10 mouse cellular contexts compared by ENCODE assay signal in the genomic region with DNA sequence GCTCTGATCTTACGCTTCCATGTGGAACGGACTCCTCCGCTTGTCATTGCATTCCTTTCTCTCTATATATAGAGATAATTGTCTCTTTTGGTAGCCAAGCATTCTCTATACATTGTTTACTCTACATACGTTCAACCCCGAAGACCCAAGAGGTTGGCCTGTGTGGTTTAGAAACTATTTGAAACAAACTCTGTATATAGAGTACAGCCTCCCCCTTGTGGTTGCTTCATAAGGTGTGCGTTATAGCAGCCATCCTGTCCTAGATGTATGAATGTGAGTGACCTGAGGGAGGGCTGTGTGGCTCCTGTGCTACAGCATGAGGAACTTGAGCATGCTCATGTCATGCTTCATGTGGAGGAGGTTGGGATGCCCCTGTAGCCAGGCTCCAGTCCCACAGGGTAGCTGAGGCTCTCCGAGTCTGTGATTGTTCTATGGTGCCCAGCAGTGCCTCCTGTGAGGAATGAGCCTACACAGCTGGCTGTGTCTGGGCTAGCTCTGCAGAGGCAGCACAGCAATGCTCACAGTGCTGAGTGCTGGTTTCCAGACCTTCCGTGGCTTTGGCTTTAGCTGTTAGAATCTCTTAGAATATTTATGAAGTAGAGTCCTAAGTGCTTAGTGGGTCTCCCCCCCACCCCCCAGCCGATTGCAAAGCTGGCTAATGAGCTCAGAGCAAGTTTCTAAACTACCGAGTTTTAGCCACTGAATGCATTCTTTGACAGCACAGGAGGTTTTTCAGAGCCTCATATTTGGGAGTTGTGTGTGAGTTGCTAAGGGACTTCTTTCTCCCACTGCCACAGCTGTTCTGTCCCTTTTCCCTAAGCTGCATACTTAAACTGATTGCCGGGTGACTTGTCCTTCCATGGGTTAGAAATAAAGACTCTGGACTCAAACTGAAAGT.
DNase-seq lines count a peak whose midpoint lies in the region; ATAC-seq and TF ChIP-seq lines count a peak whose summit lies in the region.
"Had no signal": no experiment of that assay in that cellular context is flagged by ENCODE, and none has a peak within 500 bp of the region (broad histone marks: within the 10 kb centered on the region; RNA-seq: fewer than 3 reads in every experiment).

No protein-coding gene starts in this region.

- H3K27me3 ChIP-seq in hindbrain, embryonic 16.5 days (replicated peaks; ENCODE audit: control insufficient read depth, insufficient read depth, low read length), result no peaks in the 10 kb centered on the region
- H3K27me3 ChIP-seq: limb, embryonic 15.5 days had no signal

- no peak overlapping the region for H3K4me3 ChIP-seq in hindbrain, embryonic 16.5 days (ENCODE audit: low read length)
- no peak overlapping the region for H3K4me3 ChIP-seq in olfactory bulb, adult 2 months (ENCODE audit: insufficient read depth, low read depth, low read length)
- H3K4me3 ChIP-seq: limb, embryonic 15.5 days had no signal

- WGBS in hindbrain, embryonic 16.5 days, result 66% methylated on average over 11 of the region's 11 CpGs
- 38% methylated on average over 11 of the region's 11 CpGs for WGBS in olfactory bulb, adult 2 months

- H3K9ac ChIP-seq in hindbrain, embryonic 16.5 days (ENCODE audit: low read depth, low read length), result no peak overlapping the region
- H3K9ac ChIP-seq: limb, embryonic 15.5 days had no signal

- peaks cover 18% of the 10 kb centered on the region for H3K36me3 ChIP-seq in hindbrain, embryonic 16.5 days (ENCODE audit: control insufficient read depth, insufficient read depth, low read length)

- no peak for TF ChIP-seq POLR2A in olfactory bulb, adult 2 months (IDR thresholded peaks at IDR 0.05; ENCODE audit: insufficient read depth, low read depth, low read length)

- H3K4me2 ChIP-seq in hindbrain, embryonic 16.5 days (ENCODE audit: low read length), result no peak overlapping the region
- H3K4me2 ChIP-seq: limb, embryonic 15.5 days had no signal

- H3K9me3 ChIP-seq in hindbrain, embryonic 16.5 days (ENCODE audit: control insufficient read depth, low read length), result no peaks in the 10 kb centered on the region
- H3K9me3 ChIP-seq: limb, embryonic 15.5 days had no signal

- DNase-seq in embryo, embryonic 10.5 days (ENCODE audit: low spot score), result peak; percentile 27
- DNase-seq in embryo, embryonic 10 days (ENCODE audit: low spot score), result no peak
- DNase-seq in lung, postnatal 36 days, result peak; percentile 23
- no peak for DNase-seq in lung, postnatal 10 days
- no peak for DNase-seq in cerebellum, postnatal 25 days
- DNase-seq in left cerebral cortex, adult 8-10 months (ENCODE audit: low spot score in 2 of 2), result no peak
- DNase-seq: adrenal gland, adult 2 months had no signal

- peak; percentile 74 for ATAC-seq in hindbrain, embryonic 16.5 days

- no peak for TF ChIP-seq CTCF in olfactory bulb, adult 2 months (IDR thresholded peaks at IDR 0.05; ENCODE audit: insufficient read depth, low read depth, low read length)

- peak overlapping the region; percentile 74; the same call in 1 of the 2 replicates for H3K27ac ChIP-seq in hindbrain, embryonic 16.5 days (ENCODE audit: low read depth, low read length)
- peak overlapping the region; percentile 45; the same call in 1 of the 2 replicates for H3K27ac ChIP-seq in olfactory bulb, adult 2 months (ENCODE audit: insufficient read depth, low read depth, low read length)

- peaks cover 12% of the 10 kb centered on the region for H3K4me1 ChIP-seq in hindbrain, embryonic 16.5 days (ENCODE audit: control insufficient read depth, insufficient read depth, low read depth, low read length)
- peaks cover 15% of the 10 kb centered on the region for H3K4me1 ChIP-seq in olfactory bulb, adult 2 months (ENCODE audit: control insufficient read depth, insufficient read depth, low read length)

Comparison
In these comparisons a context has a peak if more than half of its experiments do, and no peak if none do; other contexts are left out.
1. DNase-seq: peak in embryo, embryonic 10.5 days (single experiment) and lung, postnatal 36 days (single experiment); none in embryo, embryonic 10 days (single experiment), lung, postnatal 10 days (single experiment), cerebellum, postnatal 25 days (0 of 2) and left cerebral cortex, adult 8-10 months (0 of 2).